Mouse (Mus musculus) Patski (cell line): Measurements from ENCODE around the gene Setd5. TPM values are rescaled to one million over a fixed set of nuclear protein-coding genes. Genes with fewer than 3 reads are reported as not detected.
A peak's percentile ranks its signal among the peaks of the same experiment; 100 is the strongest.

Source experiments
- ATAC-seq: fragments of 100-300 bp; one replicate; pipeline ENCODE4 v1.8.0; 2021
- CTCF ChIA-PET: fragments of 350-600 bp; sonication (Branson Sonifier 250); formaldehyde crosslinking; loops from one replicate; lab custom pipeline; 2022; ENCODE audit warnings: inconsistent platforms; lab: Charles Lee
- POLR2A ChIA-PET: fragments of 350-600 bp; sonication (Branson Sonifier 250); formaldehyde crosslinking; loops from one replicate; lab custom pipeline; 2022; ENCODE audit warnings: antibody characterized with exemption, inconsistent platforms; lab: Charles Lee
- DNase-seq: peaks from one replicate; pipeline ENCODE4 v3.0.0-alpha.2; 2011; ENCODE audit warnings: low read depth, low spot score
- H3K27me3 ChIP-seq: fragments of 371-371 bp; one replicate; pipeline ENCODE4 v1.5.1; 2021
- CTCF ChIP-seq: fragments of 100-300 bp; IDR thresholded peaks from one replicate; pipeline ENCODE4 v1.5.1; 2021
- in situ Hi-C: fragments of 300-500 bp; cut with MboI; formaldehyde crosslinking; loops from 3 replicates; pipeline ENCODE4 v1.11.1; 2018; ENCODE audit warnings: low pct_unique_long_range_greater_than_20kb, mixed read lengths
- polyA plus RNA-seq: library from polyadenylated mRNA; unstranded; gene quantifications from one replicate; pipeline ENCODE4 v1.2.3, GENCODE M21; 2021

Gene Setd5
- polyA plus RNA-seq, result 60.3 TPM

- DNase-seq, result peak; percentile 85
- POLR2A ChIA-PET, result interaction anchor here (0.8 to 3.2 kb wide), 4 partner anchors 19 to 184 kb away, joined by 3 to 19 read pairs (median 3); partner anchors contain the start of gene Thumpd3
- CTCF ChIA-PET, result no interaction called here
- TF ChIP-seq CTCF, result no peak
- peak; percentile 77 for ATAC-seq
- H3K27me3 ChIP-seq, result no peaks in the 10 kb centered on the region
- in situ Hi-C loops, result loop anchor here (25.0 kb wide), 1 partner anchor 815 kb away; the partner anchor contains the start of gene Lmcd1
These were observed at the start of gene Setd5 for GRCm38 (mm10) chr6:113076686-113077516. Gene Setd5, plus strand, starts transcription at chr6:113077365.

- H3K27me3 ChIP-seq, result no peaks in the 10 kb centered on the region
- in situ Hi-C loops, result no loop called here
- CTCF ChIA-PET, result interaction anchor here (2.0 to 6.0 kb wide), 2 partner anchors 8 to 10 kb away, joined by 5 to 33 read pairs; no protein-coding TSS in a partner anchor
- POLR2A ChIA-PET, result no interaction called here
- no peak for DNase-seq
- no peak for ATAC-seq
- no peak for TF ChIP-seq CTCF
These were observed 49.7 kb upstream of the Setd5 start for GRCm38 (mm10) chr6:113027446-113027845.

GRCm38 (mm10) chr6:113029006-113029405 lies 48.2 kb upstream of the Setd5 start:
- ChIA-PET POLR2A (no interaction called here), CTCF (interaction anchor here (0.8 to 6.0 kb wide), 3 partner anchors 9 to 15 kb away, joined by 3 to 33 read pairs (median 5); no protein-coding TSS in a partner anchor)
- in situ Hi-C loops, result no loop called here
- TF ChIP-seq CTCF, result no peak
- no peak for DNase-seq
- H3K27me3 ChIP-seq, result no peaks in the 10 kb centered on the region
- no peak for ATAC-seq

GRCm38 (mm10) chr6:113030553-113030952 lies 46.6 kb upstream of the Setd5 start:
- DNase-seq (no peak), ATAC-seq (no peak)
- CTCF ChIA-PET, result no interaction called here
- in situ Hi-C loops, result no loop called here
- POLR2A ChIA-PET, result interaction anchor here (0.7 kb wide), 1 partner anchor 166 kb away, joined by 3 read pairs; no protein-coding TSS in a partner anchor
- H3K27me3 ChIP-seq, result no peaks in the 10 kb centered on the region
- no peak for TF ChIP-seq CTCF

- no peak for ATAC-seq
- H3K27me3 ChIP-seq, result no peaks in the 10 kb centered on the region
- in situ Hi-C loops, result no loop called here
- CTCF ChIA-PET, result no interaction called here
- DNase-seq, result no peak
- TF ChIP-seq CTCF, result no peak
- POLR2A ChIA-PET, result interaction anchor here (0.7 kb wide), 2 partner anchors 165 to 185 kb away, joined by 3 to 4 read pairs; no protein-coding TSS in a partner anchor
These were observed 46.0 kb upstream of the Setd5 start for GRCm38 (mm10) chr6:113030970-113031660.

GRCm38 (mm10) chr6:113032121-113032520 lies 45.0 kb upstream of the Setd5 start:
- POLR2A ChIA-PET, result no interaction called here
- in situ Hi-C loops, result no loop called here

GRCm38 (mm10) chr6:113033185-113033584 lies 44.0 kb upstream of the Setd5 start:
- in situ Hi-C loops, result no loop called here
- no peak for TF ChIP-seq CTCF
- CTCF ChIA-PET, result interaction anchor here (1.3 to 1.4 kb wide), 2 partner anchors 9 to 10 kb away, joined by 5 to 7 read pairs; no protein-coding TSS in a partner anchor
- H3K27me3 ChIP-seq, result no peaks in the 10 kb centered on the region
- ATAC-seq (no peak), DNase-seq (no peak)
- POLR2A ChIA-PET, result interaction anchor here (0.6 kb wide), 1 partner anchor 86 kb away, joined by 3 read pairs; no protein-coding TSS in a partner anchor

More at GRCm38 (mm10) chr6:113032121-113032520, 45.0 kb upstream of the Setd5 start:
- ATAC-seq, result no peak
- CTCF ChIA-PET, result interaction anchor here (1.3 to 1.4 kb wide), 2 partner anchors 8 to 11 kb away, joined by 5 to 7 read pairs; no protein-coding TSS in a partner anchor
- DNase-seq, result no peak
- TF ChIP-seq CTCF, result peak; percentile 49
- H3K27me3 ChIP-seq, result no peaks in the 10 kb centered on the region

GRCm38 (mm10) chr6:113034466-113034865 lies 42.7 kb upstream of the Setd5 start:
- DNase-seq (no peak), ATAC-seq (no peak)
- in situ Hi-C loops, result no loop called here
- no peaks in the 10 kb centered on the region for H3K27me3 ChIP-seq
- ChIA-PET CTCF (interaction anchor here (1.5 kb wide), 1 partner anchor 8 kb away, joined by 5 read pairs; no protein-coding TSS in a partner anchor), POLR2A (no interaction called here)
- no peak for TF ChIP-seq CTCF

GRCm38 (mm10) chr6:113036463-113037175 lies 40.5 kb upstream of the Setd5 start:
- H3K27me3 ChIP-seq, result no peaks in the 10 kb centered on the region
- ATAC-seq (no peak), DNase-seq (no peak)
- peak; percentile 41 for TF ChIP-seq CTCF
- ChIA-PET POLR2A (no interaction called here), CTCF (interaction anchor here (0.7 to 3.3 kb wide), 6 partner anchors 11 to 336 kb away, joined by 3 to 33 read pairs (median 16); no protein-coding TSS in a partner anchor)
- in situ Hi-C loops, result no loop called here
